Mouse (Mus musculus): ENCODE results near the gene Olfr202.
"Not testable (repeated sequence)": the region's sequence is repeated elsewhere in the genome, so short reads cannot be mapped to it uniquely, and the experiment has no call there.

GRCm38 (mm10) chr16:59323262-59323661, 36.7 kb upstream of the Olfr202 start:
- TF ChIP-seq CTCF (IDR thresholded peaks at IDR 0.05; ENCODE audit: borderline replicate concordance, insufficient read depth, low read length); POLR2A (IDR thresholded peaks at IDR 0.05; ENCODE audit: low read depth, low read length): not testable (repeated sequence)

Measured in embryonic fibroblast, embryonic 13.5 days (primary cell).